In the genomic region with DNA sequence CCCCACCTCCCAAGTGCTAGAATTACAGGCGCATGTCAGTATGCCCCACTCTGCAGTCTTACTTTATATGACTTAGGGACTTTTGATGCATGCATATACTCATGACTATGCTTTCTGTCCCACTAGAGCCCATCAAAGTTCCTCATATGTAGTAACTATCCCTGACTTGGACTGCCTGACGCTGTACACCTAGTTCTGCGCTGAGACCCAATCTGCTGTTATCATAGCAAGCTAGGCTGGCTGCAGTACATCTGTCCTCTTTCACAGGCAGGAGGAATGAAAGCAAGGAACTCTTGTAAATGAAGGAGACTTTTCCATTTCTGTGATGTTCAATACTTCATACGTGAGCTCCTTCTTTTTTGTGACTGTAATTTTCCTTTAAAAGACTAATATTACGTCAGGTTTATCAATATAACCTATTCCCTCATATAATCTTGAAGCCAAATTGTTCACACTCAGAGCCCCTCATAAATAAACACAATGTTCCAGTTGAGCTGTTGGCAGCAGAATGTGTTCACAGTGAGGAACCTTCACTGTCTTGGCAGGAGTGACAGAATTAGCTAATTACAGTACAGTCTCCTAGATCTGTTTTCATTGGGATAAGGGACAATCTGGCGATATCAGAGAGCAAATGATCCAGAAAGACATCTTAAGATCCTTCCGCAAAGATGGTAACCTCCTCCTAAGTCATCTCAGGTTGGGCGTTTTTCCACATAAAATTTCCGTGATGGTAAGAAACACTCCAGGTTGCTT, we compare ENCODE assay signal across 16 mouse cellular contexts. TPM values are rescaled to one million over a fixed set of nuclear protein-coding genes. Genes with fewer than 3 reads are reported as not detected.
A peak's percentile ranks its signal among the peaks of the same experiment; 100 is the strongest.
DNase-seq lines count a peak whose midpoint lies in the region; ATAC-seq and TF ChIP-seq lines count a peak whose summit lies in the region.
"Had no signal": no experiment of that assay in that cellular context is flagged by ENCODE, and none has a peak within 500 bp of the region (broad histone marks: within the 10 kb centered on the region; RNA-seq: fewer than 3 reads in every experiment).

No protein-coding gene starts in this region.

- no peak for ATAC-seq in hindbrain, embryonic 14.5 days (ENCODE audit: low FRiP score)
- no peak for ATAC-seq in hindbrain, embryonic 11.5 days (ENCODE audit: low FRiP score)
- no peak for ATAC-seq in neural tube, embryonic 14.5 days (ENCODE audit: low read depth)
- ATAC-seq in neural tube, embryonic 15.5 days (ENCODE audit: low FRiP score) = no peak
- ATAC-seq: CD4-positive, CD25-positive, alpha-beta regulatory T cell, adult 4 months had no signal

- intact Hi-C loops in gastrocnemius, adult 2 months (cut with DNase I) = no loop called here

- H3K27ac ChIP-seq in hindbrain, embryonic 14.5 days = peak overlapping the region; percentile 9; the same call in 1 of the 2 replicates
- no peak overlapping the region for H3K27ac ChIP-seq in hindbrain, embryonic 11.5 days (ENCODE audit: low read depth, low read length)
- peak overlapping the region; percentile 35; the same call in 1 of the 2 replicates for H3K27ac ChIP-seq in neural tube, embryonic 14.5 days (ENCODE audit: low read depth, low read length)
- no peak overlapping the region for H3K27ac ChIP-seq in neural tube, embryonic 15.5 days (replicated peaks)
- H3K27ac ChIP-seq in gastrocnemius, adult 2 months = no peak overlapping the region
- H3K27ac ChIP-seq: embryonic facial prominence, embryonic 15.5 days; liver, embryonic 14.5 days; stomach, embryonic 15.5 days had no signal

- H3K36me3 ChIP-seq in hindbrain, embryonic 14.5 days (replicated peaks; ENCODE audit: control insufficient read depth, insufficient read depth) = no peaks in the 10 kb centered on the region
- H3K36me3 ChIP-seq in hindbrain, embryonic 11.5 days (ENCODE audit: control insufficient read depth, insufficient read depth, low read length) = no peaks in the 10 kb centered on the region
- H3K36me3 ChIP-seq in neural tube, embryonic 14.5 days (ENCODE audit: control insufficient read depth, insufficient read depth, low read length) = no peaks in the 10 kb centered on the region
- H3K36me3 ChIP-seq in neural tube, embryonic 15.5 days = no peaks in the 10 kb centered on the region
- H3K36me3 ChIP-seq: embryonic facial prominence, embryonic 15.5 days; stomach, embryonic 15.5 days had no signal

- H3K4me3 ChIP-seq in hindbrain, embryonic 14.5 days (replicated peaks; ENCODE audit: low read length) = no peak overlapping the region
- no peak overlapping the region for H3K4me3 ChIP-seq in hindbrain, embryonic 11.5 days (ENCODE audit: low read depth, low read length)
- no peak overlapping the region for H3K4me3 ChIP-seq in neural tube, embryonic 14.5 days (ENCODE audit: low read depth, low read length)
- H3K4me3 ChIP-seq in neural tube, embryonic 15.5 days (replicated peaks) = no peak overlapping the region
- no peak overlapping the region for H3K4me3 ChIP-seq in gastrocnemius, adult 2 months
- H3K4me3 ChIP-seq: embryonic facial prominence, embryonic 15.5 days; stomach, embryonic 15.5 days had no signal

- no peak for DNase-seq in hindbrain, embryonic 14.5 days (ENCODE audit: low spot score)
- no peak for DNase-seq in hindbrain, embryonic 11.5 days (ENCODE audit: low spot score)
- DNase-seq in cerebellum, adult 9-10 months = peak; percentile 86
- DNase-seq in gastrocnemius, adult 2 months = no peak
- DNase-seq in right cerebral cortex, postnatal 4 days = no peak
- DNase-seq: heart, postnatal 36 days; kidney, adult 18-20 months; lung, postnatal 14 days; thymus, postnatal 14 days had no signal

- no peak overlapping the region for H3K4me2 ChIP-seq in hindbrain, embryonic 14.5 days (replicated peaks)
- H3K4me2 ChIP-seq in hindbrain, embryonic 11.5 days (replicated peaks; ENCODE audit: low read depth, low read length) = no peak overlapping the region
- no peak overlapping the region for H3K4me2 ChIP-seq in neural tube, embryonic 14.5 days (ENCODE audit: low read depth, low read length)
- no peak overlapping the region for H3K4me2 ChIP-seq in neural tube, embryonic 15.5 days
- H3K4me2 ChIP-seq: embryonic facial prominence, embryonic 15.5 days; midbrain, embryonic 11.5 days; stomach, embryonic 15.5 days had no signal

- H3K9me3 ChIP-seq in hindbrain, embryonic 14.5 days (ENCODE audit: control insufficient read depth, low read length) = no peaks in the 10 kb centered on the region
- H3K9me3 ChIP-seq in hindbrain, embryonic 11.5 days (ENCODE audit: control insufficient read depth, low read length) = no peaks in the 10 kb centered on the region
- no peaks in the 10 kb centered on the region for H3K9me3 ChIP-seq in neural tube, embryonic 14.5 days (ENCODE audit: control insufficient read depth, low read length)
- no peaks in the 10 kb centered on the region for H3K9me3 ChIP-seq in neural tube, embryonic 15.5 days (replicated peaks)
- H3K9me3 ChIP-seq: embryonic facial prominence, embryonic 15.5 days; stomach, embryonic 15.5 days had no signal

- no peak for TF ChIP-seq CTCF in gastrocnemius, adult 2 months (IDR thresholded peaks at IDR 0.05)

- H3K4me1 ChIP-seq in hindbrain, embryonic 14.5 days (replicated peaks; ENCODE audit: control insufficient read depth, insufficient read depth, low read length) = no peaks in the 10 kb centered on the region
- no peaks in the 10 kb centered on the region for H3K4me1 ChIP-seq in hindbrain, embryonic 11.5 days (replicated peaks; ENCODE audit: control insufficient read depth, insufficient read depth, low read length)
- no peaks in the 10 kb centered on the region for H3K4me1 ChIP-seq in neural tube, embryonic 14.5 days (ENCODE audit: control insufficient read depth, insufficient read depth, low read length)
- H3K4me1 ChIP-seq in neural tube, embryonic 15.5 days = peaks cover 3% of the 10 kb centered on the region; the same call in 1 of the 2 replicates
- H3K4me1 ChIP-seq: embryonic facial prominence, embryonic 15.5 days; stomach, embryonic 15.5 days had no signal

- no peaks in the 10 kb centered on the region for H3K27me3 ChIP-seq in hindbrain, embryonic 14.5 days (ENCODE audit: control insufficient read depth, insufficient read depth, low read length)
- H3K27me3 ChIP-seq in hindbrain, embryonic 11.5 days (ENCODE audit: control insufficient read depth, insufficient read depth, low read length) = no peaks in the 10 kb centered on the region
- H3K27me3 ChIP-seq in neural tube, embryonic 14.5 days (ENCODE audit: control insufficient read depth, insufficient read depth, low read length) = no peaks in the 10 kb centered on the region
- H3K27me3 ChIP-seq in neural tube, embryonic 15.5 days (replicated peaks) = no peaks in the 10 kb centered on the region
- H3K27me3 ChIP-seq: embryonic facial prominence, embryonic 15.5 days; stomach, embryonic 15.5 days had no signal

- no peak overlapping the region for H3K9ac ChIP-seq in hindbrain, embryonic 14.5 days
- no peak overlapping the region for H3K9ac ChIP-seq in hindbrain, embryonic 11.5 days (ENCODE audit: low read depth, low read length)
- no peak overlapping the region for H3K9ac ChIP-seq in neural tube, embryonic 14.5 days (replicated peaks; ENCODE audit: low read depth, low read length)
- no peak overlapping the region for H3K9ac ChIP-seq in neural tube, embryonic 15.5 days (replicated peaks)
- H3K9ac ChIP-seq: embryonic facial prominence, embryonic 15.5 days; liver, embryonic 14.5 days; stomach, embryonic 15.5 days had no signal

- 81% methylated on average over 9 of the region's 9 CpGs for WGBS in hindbrain, embryonic 14.5 days
- WGBS in hindbrain, embryonic 11.5 days = 91% methylated on average over 9 of the region's 9 CpGs
- 78% methylated on average over 9 of the region's 9 CpGs for WGBS in neural tube, embryonic 14.5 days
- 73% methylated on average over 9 of the region's 9 CpGs for WGBS in neural tube, embryonic 15.5 days

RNA-seq across cellular contexts. Expression of a gene that starts 39.7 kb away (rescaled TPM):
- 40.7 and 44.1 TPM in 2 replicates for polyA plus RNA-seq in hindbrain, embryonic 14.5 days (2014; fragmentation: Nextera tagmentation; extraction: Ambion mirVana)
- 15.1 and 15.7 TPM in 2 replicates for polyA plus RNA-seq in hindbrain, embryonic 11.5 days (2014; fragmentation: Nextera tagmentation; extraction: Ambion mirVana)
- polyA plus RNA-seq in neural tube, embryonic 14.5 days (2014; fragmentation: Nextera tagmentation; extraction: Ambion mirVana) = 39.3 and 40.2 TPM in 2 replicates
- 20.9 and 26.3 TPM in 2 replicates for polyA plus RNA-seq in neural tube, embryonic 15.5 days (2015; fragmentation: Nextera tagmentation; extraction: Ambion mirVana)
- total RNA-seq in gastrocnemius, adult 2 months (2021) = under 1 TPM; 0.36 to 0.50 TPM

Comparison
In these comparisons a context has a peak if more than half of its experiments do, and no peak if none do; other contexts are left out.
1. H3K27ac ChIP-seq: peak in hindbrain, embryonic 14.5 days (single experiment) and neural tube, embryonic 14.5 days (single experiment); none in hindbrain, embryonic 11.5 days (single experiment), neural tube, embryonic 15.5 days (single experiment) and gastrocnemius, adult 2 months (single experiment).